Mouse (Mus musculus) induced T-regulatory cell, adult 2 months (primary cell): ENCODE measurements at regions not wholly inside any gene's neighbourhood (a gene's known extent, or its start where the extent isn't known, plus 50 kb on each side); places are given as distances from the start of the nearest gene placed in this dataset.
"Not testable (repeated sequence)": the region's sequence is repeated elsewhere in the genome, so short reads cannot be mapped to it uniquely, and the experiment has no call there.

Experiments
- DNase-seq: peaks from one replicate; pipeline ENCODE4 v3.0.0-alpha.2; 2012; ENCODE audit warnings: low read depth

DNA sequence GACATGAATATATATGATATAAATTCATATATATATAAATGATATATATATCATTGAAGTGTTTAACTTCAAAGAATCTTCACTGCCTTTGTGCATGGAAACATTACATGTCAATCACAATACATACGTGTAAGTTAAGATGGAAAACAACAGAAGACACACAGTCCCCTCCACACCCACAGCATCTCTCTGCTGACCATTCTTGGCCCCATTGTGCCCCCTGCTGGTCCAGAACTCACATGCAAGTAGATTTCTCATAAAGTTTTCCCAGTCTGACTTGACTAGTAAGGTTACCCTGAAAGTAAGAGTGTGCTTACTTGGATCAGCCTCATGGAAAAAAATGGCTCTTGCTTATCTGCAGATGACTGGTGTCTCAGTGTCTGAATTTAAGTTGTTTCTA, 926.3 kb upstream of the Zfp386 start:
- peak; percentile 33 for DNase-seq

DNA sequence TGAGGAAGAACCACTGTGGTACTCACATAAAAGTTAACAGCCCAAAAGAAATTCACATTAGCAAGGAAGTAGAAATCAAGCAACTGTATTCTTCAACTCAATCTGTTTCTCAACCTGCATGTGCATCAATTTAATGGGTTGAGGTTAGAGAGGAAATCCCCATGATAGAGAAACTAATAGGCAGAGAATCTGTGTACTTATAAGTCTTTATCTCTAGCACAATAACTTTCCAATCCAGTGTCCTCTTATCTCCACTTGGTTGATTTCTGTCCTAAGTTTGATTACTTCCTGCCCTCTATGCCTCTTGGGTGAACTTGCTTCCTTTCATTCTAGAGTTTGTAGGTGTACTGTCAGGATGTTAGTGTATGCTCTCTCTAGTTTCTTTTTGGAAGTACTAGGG, 925.6 kb upstream of the Zfp386 start:
- peak; percentile 38 for DNase-seq

- DNase-seq: not testable (repeated sequence)
Observed at GRCm38 (mm10) chr12:115132930-115133329, 914.6 kb upstream of the Zfp386 start.

- DNase-seq: peak; percentile 23
Observed at GRCm38 (mm10) chr12:115145407-115145806, 902.1 kb upstream of the Zfp386 start.

- peak; percentile 40 for DNase-seq
Observed at GRCm38 (mm10) chr12:115146471-115146870, 901.1 kb upstream of the Zfp386 start.

GRCm38 (mm10) chr12:115151967-115152366, 895.6 kb upstream of the Zfp386 start:
- DNase-seq: peak; percentile 12

- peak; percentile 7 for DNase-seq
Observed at GRCm38 (mm10) chr12:115158231-115158630, 889.3 kb upstream of the Zfp386 start.

GRCm38 (mm10) chr12:115158717-115159232, 888.7 kb upstream of the Zfp386 start:
- not testable (repeated sequence) for DNase-seq

DNA sequence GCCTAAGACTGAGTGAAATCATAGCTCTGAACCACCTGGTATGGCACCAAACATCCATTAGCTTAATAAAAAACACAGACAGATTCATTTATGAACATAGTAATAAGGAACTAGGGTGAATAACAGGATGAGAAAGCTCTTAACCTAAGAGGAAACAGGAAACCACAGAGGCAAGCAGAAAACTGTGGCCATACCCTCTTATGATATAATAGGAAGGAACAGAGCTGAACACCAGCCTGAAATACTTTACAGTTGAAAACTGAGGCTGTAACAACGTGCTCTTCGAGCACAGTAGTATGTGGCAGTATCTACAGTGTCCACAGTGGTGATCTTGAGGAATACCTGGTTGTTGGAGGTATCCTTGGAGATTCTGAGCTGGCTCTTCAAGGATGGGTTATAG, 882.0 kb upstream of the Zfp386 start:
- DNase-seq: peak; percentile 56

- DNase-seq: not testable (repeated sequence)
Observed at GRCm38 (mm10) chr12:115166006-115166405, 881.5 kb upstream of the Zfp386 start.

DNA sequence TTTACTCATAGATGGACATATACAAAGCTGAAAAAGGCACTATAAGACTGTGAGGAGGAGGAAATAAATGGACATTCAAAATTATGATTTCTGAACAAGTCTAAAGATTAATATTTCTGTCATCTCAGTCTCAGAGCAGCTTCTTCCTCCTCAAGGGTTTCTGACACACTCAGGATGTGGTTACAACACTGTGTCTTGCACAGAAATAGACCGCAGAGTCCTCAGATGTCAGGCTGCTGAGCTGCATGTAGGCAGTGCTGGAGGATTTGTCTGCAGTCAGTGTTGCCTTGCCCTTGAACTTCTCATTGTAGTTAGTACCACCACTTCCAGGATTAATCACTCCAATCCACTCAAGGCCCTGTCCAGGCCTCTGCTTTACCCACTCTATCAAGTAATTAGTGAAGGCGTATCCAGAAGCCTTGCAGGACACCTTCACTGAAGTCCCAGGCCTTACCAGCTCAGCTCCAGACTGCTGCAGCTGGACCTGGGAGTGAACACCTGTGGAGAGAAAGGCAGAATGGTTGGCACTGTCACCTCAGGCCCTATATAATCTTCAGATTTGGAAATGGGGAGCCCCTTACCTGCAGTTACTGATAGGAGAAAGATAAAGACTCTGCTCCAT, 853.9 kb upstream of the Zfp386 start:
- peak; percentile 63 for DNase-seq

- DNase-seq: peak; percentile 27
Observed at GRCm38 (mm10) chr12:115197322-115198117, 850.0 kb upstream of the Zfp386 start.

- DNase-seq: not testable (repeated sequence)
Observed at GRCm38 (mm10) chr12:115207833-115208448, 839.6 kb upstream of the Zfp386 start.

DNA sequence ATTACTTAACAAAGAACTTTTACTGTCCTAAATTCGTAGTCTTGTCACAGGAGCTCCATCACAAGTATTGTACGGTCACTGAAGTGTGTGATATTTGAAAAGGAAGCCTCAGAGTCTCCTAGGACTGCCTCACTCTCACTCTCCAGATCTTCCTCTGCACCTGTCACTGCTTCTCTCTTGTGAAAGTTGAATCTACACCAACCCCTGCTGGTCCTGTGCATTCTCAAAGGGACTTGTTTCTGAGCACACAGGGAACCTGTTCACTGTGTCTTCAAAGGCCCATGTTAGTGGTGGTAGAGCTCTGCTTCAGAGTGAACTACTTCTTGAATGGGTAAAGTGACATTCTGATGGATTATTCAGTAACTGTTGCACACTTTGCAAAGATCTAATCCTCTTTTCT, 824.9 kb upstream of the Zfp386 start:
- DNase-seq: no peak

- DNase-seq: peak; percentile 40
Observed at GRCm38 (mm10) chr12:115229965-115230364, 817.6 kb upstream of the Zfp386 start.

- not testable (repeated sequence) for DNase-seq
Observed at GRCm38 (mm10) chr12:115242661-115243060, 804.9 kb upstream of the Zfp386 start.

DNA sequence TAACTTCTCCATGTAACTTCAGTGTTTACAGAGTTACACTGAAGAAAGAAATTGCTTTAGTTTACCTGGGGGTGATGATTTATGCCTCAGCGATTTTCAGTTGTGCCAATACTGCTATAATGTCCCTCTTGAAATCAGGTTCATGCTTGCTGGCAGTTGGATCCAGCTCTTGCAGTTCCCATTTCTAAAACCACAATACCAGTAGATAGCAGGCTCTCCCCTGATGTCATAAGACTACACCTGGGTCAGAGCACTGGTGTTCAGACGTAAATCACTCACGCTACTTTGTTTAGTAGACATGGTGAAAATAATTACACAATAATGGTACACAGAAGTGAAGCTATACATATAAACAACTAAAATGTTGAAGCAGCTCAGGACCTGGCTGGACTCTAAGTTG, 800.2 kb upstream of the Zfp386 start:
- DNase-seq: not testable (repeated sequence)

GRCm38 (mm10) chr12:115257802-115258201, 789.7 kb upstream of the Zfp386 start:
- DNase-seq: peak; percentile 51

GRCm38 (mm10) chr12:115258744-115259143, 788.8 kb upstream of the Zfp386 start:
- DNase-seq: no peak

- peak; percentile 39 for DNase-seq
Observed at GRCm38 (mm10) chr12:115262431-115262830, 785.1 kb upstream of the Zfp386 start.

- not testable (repeated sequence) for DNase-seq
Observed at GRCm38 (mm10) chr12:115276749-115277148, 770.8 kb upstream of the Zfp386 start.

- not testable (repeated sequence) for DNase-seq
Observed at GRCm38 (mm10) chr12:115293772-115294171, 753.8 kb upstream of the Zfp386 start.

- DNase-seq: peak; percentile 39
Observed at GRCm38 (mm10) chr12:115298041-115298440, 749.5 kb upstream of the Zfp386 start.
